Mouse (Mus musculus) brain, embryonic 14.5 days (tissue): Measurements from ENCODE around the gene Tmeff2.

ENCODE experiments used
- CTCF ChIP-seq: fragments of 200-500 bp; IDR thresholded peaks from 2 replicates; pipeline ENCODE4 v1.5.1; 2012; ENCODE audit warnings: inconsistent platforms, mild to moderate bottlenecking, moderate library complexity, borderline replicate concordance; ENCODE audit not compliant: insufficient read depth, insufficient read length; ENCODE audit errors: extremely low read depth
- POLR2A ChIP-seq: fragments of 200-500 bp; IDR thresholded peaks from 2 replicates; pipeline ENCODE4 v1.6.1; 2012; ENCODE audit warnings: mild to moderate bottlenecking, inconsistent platforms, borderline replicate concordance; ENCODE audit not compliant: poor library complexity, insufficient read depth, insufficient read length, severe bottlenecking; ENCODE audit errors: extremely low read depth

GRCm38 (mm10) chr1:51115761-51116160, 215.3 kb downstream of the Tmeff2 start:
- TF ChIP-seq POLR2A (no peak), CTCF (no peak)
